Mouse (Mus musculus): Measurements from ENCODE around the gene Ccnb2. TPM values are rescaled to one million over a fixed set of nuclear protein-coding genes. Genes with fewer than 3 reads are reported as not detected.

The Ccnb2 gene
- polyA plus RNA-seq (2021; fragmentation: Nextera tagmentation) = 0.72 and 1.1 TPM in 2 replicates
- long read RNA-seq, experiment 1, partial matches to known transcripts = 1 of 2 reads
- long read RNA-seq, experiment 1, other reads (novel, unspliced or antisense) = 0 of 2 reads
- long read RNA-seq, experiment 2, partial matches to known transcripts = 0 of 1 reads
- long read RNA-seq, experiment 2, other reads (novel, unspliced or antisense) = 1 of 1 reads

DNA sequence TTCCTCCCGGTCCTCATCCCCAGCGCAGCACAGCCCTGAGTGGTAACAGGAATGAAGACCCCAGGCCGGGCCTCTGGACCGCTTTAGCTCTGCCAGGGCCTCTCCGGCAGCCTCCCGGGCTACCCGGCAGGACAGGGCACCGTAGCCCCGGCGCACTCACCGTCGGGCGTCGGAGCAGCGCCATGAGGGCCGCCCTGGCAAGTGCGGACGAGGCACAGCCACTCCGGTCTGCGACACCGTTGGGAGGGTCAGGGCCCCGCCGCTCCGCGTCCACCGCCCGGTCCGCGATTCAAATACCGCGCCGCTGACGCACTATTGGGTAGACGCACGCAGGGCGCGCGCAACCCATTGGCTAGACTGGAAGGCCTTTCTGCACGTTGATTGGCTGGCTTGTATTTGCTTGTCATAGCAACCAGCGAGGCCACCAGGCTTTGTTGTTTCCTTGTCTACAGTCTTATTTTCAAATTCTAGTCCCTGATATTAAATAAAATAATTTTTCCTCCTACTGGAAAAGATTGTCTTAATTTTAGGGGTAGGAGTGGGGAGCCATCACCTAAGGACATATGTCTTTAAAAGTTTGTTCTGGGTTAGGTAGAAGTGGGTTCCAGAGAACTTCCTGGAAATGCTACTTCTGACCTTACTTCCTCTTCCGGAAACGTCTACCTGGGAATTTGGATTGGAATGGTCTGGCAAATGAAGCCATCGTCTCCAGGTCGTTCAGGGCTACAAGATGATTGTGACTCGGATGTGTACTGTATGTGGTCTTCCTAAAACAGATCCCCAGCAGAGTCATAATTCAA is at the start of gene Ccnb2:
Gene Ccnb2, minus strand, starts transcription at position 291 of the 800 bp plus-strand sequence.

Other genes starting within 250 kb of the Ccnb2 start
- gene Myo1e, start 214.2 kb downstream of the Ccnb2 start, polyA plus RNA-seq (2021; fragmentation: Nextera tagmentation) = 4.2 and 4.3 TPM in 2 replicates
- 9.0 and 13.4 TPM in 2 replicates for gene Rnf111, start 82.2 kb upstream of the Ccnb2 start, polyA plus RNA-seq (2021; fragmentation: Nextera tagmentation)
- 18.1 and 20.4 TPM in 2 replicates for gene Sltm, start 121.2 kb upstream of the Ccnb2 start, polyA plus RNA-seq (2021; fragmentation: Nextera tagmentation)
- gene Gm10642, start 234.7 kb upstream of the Ccnb2 start, polyA plus RNA-seq (2021; fragmentation: Nextera tagmentation) = 1.9 TPM in 1 of 2 replicates, not detected in the other
- 6.2 and 18.5 TPM in 2 replicates for gene Mindy2, start 235.6 kb upstream of the Ccnb2 start, polyA plus RNA-seq (2021; fragmentation: Nextera tagmentation)